Mouse (Mus musculus) CD4-positive, CD25-positive, alpha-beta regulatory T cell, adult 4 months (primary cell): ENCODE data around the gene Plekha6. TPM values are rescaled to one million over a fixed set of nuclear protein-coding genes. Genes with fewer than 3 reads are reported as not detected.
"Not testable (repeated sequence)": the region's sequence is repeated elsewhere in the genome, so short reads cannot be mapped to it uniquely, and the experiment has no call there.

Experiments
- ATAC-seq: one replicate; pipeline ENCODE4 v1.8.0; 2017
- polyA plus RNA-seq, 2 experiments: library from polyadenylated mRNA; unstranded; fragments of 100-300 nt; shearing (Covaris generic); gene quantifications; one replicate each; pipeline ENCODE4 v1.2.1; 2017

Plekha6 gene
- polyA plus RNA-seq, 2 experiments from 2014 or later: not detected

- no peak for ATAC-seq
These were observed 165.1 kb downstream of the Plekha6 start for GRCm38 (mm10) chr1:133328896-133329637.

- ATAC-seq: no peak
These were observed 165.6 kb downstream of the Plekha6 start for GRCm38 (mm10) chr1:133329638-133329964.

DNA sequence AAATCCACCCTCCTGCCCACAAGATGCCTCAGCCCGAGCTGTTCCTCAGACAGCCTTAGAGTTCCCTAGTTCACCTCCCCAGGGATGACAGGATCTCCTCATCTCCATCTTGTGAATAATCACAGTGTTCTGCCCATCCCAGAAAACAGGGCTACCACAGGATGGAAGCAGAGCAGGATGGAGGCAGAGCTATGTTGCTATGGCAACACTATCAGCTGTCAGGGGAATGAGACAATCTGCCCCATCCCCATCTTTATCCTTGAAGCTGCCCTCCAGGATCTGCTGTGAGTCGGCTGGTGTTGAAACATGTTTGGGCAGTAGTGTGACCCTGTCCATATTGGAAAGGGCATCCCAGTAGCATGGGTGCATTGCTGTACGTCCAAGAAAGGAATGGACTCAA, 167.1 kb downstream of the Plekha6 start:
- no peak for ATAC-seq

DNA sequence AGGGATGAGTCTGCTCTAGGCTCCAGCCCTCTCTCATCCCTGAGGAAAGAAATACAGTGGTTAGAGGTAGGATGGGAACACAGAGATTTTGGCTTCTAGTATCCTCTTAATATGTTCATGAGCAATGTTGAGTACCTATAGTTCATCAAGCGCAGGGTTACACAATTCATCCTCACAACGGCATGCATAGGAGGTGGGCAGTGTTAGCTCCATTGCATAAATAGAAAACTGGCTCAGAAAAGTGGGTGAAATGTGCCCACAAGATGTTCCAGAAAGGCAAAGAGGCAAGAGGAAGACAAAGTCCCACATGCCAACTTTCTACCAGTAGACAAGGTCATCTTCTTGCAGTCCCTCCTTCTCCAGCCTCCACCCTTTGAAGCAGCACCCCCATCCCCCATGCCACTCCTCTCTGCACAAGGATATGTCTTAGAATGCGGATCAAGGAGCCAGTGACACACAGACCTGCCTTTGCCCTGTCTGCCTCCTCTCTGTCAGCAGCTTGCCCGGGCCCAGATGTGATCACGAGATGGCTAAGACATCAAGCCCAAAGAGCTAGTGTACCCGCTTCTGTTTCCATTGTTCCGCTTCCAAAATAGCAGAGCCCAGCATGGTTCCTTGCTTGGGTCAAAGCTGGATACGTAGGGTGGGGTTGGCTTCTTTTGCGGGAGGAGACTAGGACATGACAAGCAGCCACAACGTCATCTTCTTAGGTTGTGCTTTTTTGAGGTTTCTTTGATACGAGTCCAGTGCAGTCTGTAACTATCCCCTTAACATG, 168.8 kb downstream of the Plekha6 start:
- no peak for ATAC-seq

- ATAC-seq: no peak
These were observed 169.9 kb downstream of the Plekha6 start for GRCm38 (mm10) chr1:133333937-133334336.

- not testable (repeated sequence) for ATAC-seq
These were observed 176.4 kb downstream of the Plekha6 start for GRCm38 (mm10) chr1:133340403-133340802.

DNA sequence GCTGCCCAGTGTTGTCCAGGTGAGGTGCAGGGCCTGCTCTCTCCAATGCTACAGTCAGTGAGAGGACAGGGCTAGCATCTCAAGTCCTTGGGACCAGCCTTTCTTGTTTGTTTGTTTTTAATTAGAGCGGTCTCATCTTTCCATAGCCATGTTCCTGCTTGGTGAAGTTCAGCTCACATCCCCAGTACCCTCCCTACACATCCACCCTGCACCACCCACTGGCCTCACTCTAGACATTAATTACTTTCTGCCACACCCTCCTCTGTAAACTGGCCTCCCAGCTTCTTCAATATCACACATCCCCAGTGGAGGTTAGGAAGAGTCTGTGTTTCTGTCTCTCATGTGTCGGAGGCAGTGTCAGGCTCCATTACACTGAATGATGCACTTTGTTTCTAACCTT, 180.3 kb downstream of the Plekha6 start:
- ATAC-seq: no peak

DNA sequence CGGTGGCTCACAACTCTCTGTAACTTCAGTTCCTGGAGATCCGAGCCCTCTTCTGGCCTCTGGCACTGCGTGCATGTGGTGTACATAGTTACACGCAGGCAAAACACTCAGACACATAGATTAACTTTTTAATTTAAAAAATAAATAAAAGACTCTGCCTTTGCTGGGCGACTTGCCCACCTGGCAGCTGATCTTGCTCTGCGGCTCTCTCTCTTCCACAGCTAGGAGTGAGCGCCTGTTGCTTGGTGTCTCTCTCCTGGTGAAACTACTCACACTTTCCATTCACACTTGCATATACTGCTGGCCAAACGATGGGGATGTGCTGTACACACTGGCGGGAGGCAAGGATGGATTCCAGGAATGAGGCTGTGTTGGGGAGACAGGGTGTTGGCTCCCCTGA, 182.5 kb downstream of the Plekha6 start:
- no peak for ATAC-seq

DNA sequence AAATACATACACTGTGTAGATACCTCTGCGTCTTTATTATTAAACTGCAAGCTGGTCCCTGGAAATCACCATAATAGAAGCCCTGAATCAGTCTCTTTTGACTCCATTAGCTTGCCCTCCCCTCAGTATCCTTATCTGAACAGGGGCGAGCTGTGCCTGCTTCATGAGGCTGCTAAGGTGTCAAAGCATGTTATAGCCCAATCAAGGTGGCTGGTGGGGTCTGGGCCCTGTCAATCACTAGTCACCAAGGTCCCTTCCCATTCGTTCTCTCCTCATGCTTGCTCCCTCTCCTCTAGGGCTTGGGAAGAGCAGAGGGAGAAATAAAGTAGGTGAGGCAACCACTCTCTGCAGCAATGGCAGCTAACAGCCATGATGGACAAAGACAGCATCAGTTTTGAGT, 183.2 kb downstream of the Plekha6 start:
- no peak for ATAC-seq

GRCm38 (mm10) chr1:133347693-133348520, 183.9 kb downstream of the Plekha6 start:
- no peak for ATAC-seq

GRCm38 (mm10) chr1:133350210-133350609, 186.2 kb downstream of the Plekha6 start, which contains the start of gene Ren1:
Ren1 (plus strand) TSS chr1:133350510.
- no peak for ATAC-seq

GRCm38 (mm10) chr1:133351762-133352161, 187.8 kb downstream of the Plekha6 start:
- no peak for ATAC-seq

Other genes with a start within 250 kb of the Plekha6 start
- gene Mdm4, start 133.6 kb upstream of the Plekha6 start, polyA plus RNA-seq: 100 to 1,000 TPM in 1 of 2 experiments, 10 to 100 TPM in 1; 97.4 to 119 TPM
- gene Pik3c2b, start 118.5 kb upstream of the Plekha6 start, polyA plus RNA-seq: 1 to 10 TPM in 1 of 2 experiments, under 1 TPM in 1; 0.78 to 1.1 TPM
- gene Ppp1r15b, start 33.1 kb upstream of the Plekha6 start, polyA plus RNA-seq: 10 to 100 TPM; 20.6 to 21.8 TPM
- not detected for gene Golt1a, start 145.6 kb downstream of the Plekha6 start, polyA plus RNA-seq
- not detected for gene Kiss1, start 157.7 kb downstream of the Plekha6 start, polyA plus RNA-seq
- not detected for gene Ren1, start 186.3 kb downstream of the Plekha6 start, polyA plus RNA-seq
- gene Etnk2, start 199.4 kb downstream of the Plekha6 start, polyA plus RNA-seq: not detected